Mouse (Mus musculus) ES-Bruce4 (cell line): ENCODE data around the gene Wdr43.

Source experiments
- CTCF ChIP-seq: IDR thresholded peaks from one replicate; pipeline ENCODE4 v1.8.1; 2011; ENCODE audit warnings: low read depth, low read length
- EP300 ChIP-seq: IDR thresholded peaks from 2 replicates; pipeline ENCODE4 v1.6.1; 2011; ENCODE audit warnings: low read depth, low read length; ENCODE audit not compliant: insufficient read depth
- POLR2A ChIP-seq: IDR thresholded peaks from one replicate; pipeline ENCODE4 v1.8.1; 2011; ENCODE audit warnings: low read length; ENCODE audit not compliant: insufficient read depth

GRCm38 (mm10) chr17:71687436-71687835 is 71.7 kb downstream of the Wdr43 start:
- peak; percentile 50 for TF ChIP-seq CTCF
- TF ChIP-seq POLR2A = no peak
- no peak for TF ChIP-seq EP300
